Comparison of ENCODE assay signal across 8 mouse cellular contexts in the genomic region with DNA sequence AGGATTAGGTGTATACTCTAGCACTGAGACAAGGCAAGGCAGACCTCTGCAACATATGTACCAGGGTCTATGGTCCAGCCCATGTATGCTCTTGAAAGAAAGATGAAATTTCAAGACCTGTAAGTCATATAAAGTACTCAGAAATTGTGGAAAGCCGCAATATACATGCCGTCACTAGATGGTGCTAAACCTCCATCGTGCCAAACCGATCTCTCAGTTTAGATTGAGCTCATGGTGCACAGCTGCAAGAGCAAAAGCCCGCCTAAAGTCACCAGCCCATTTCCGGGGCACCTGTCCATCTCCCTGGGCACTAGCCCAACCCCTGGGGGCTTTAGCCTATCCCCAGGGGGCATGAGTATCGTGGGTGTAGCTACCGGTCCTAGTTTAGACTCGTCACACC. TPM values are rescaled to one million over a fixed set of nuclear protein-coding genes. Genes with fewer than 3 reads are reported as not detected.
A peak's percentile ranks its signal among the peaks of the same experiment; 100 is the strongest.
DNase-seq lines count a peak whose midpoint lies in the region; ATAC-seq and TF ChIP-seq lines count a peak whose summit lies in the region.

No protein-coding gene starts in this region.

- 0 out of 2 replicates have a peak, but pooled peaks cover 6% of the 10 kb centered on the region for H3K9me3 ChIP-seq in midbrain, postnatal 0 days (ENCODE audit: low read length)

- no peak for TF ChIP-seq POLR2A in thymus, adult 2 months (IDR thresholded peaks at IDR 0.05; ENCODE audit: control insufficient read depth, extremely low read depth, insufficient read depth, low read length, poor library complexity)

- peak; percentile 91 for ATAC-seq in CD4-positive, CD25-positive, alpha-beta regulatory T cell, adult 4 months
- no peak for ATAC-seq in midbrain, postnatal 0 days (ENCODE audit: low FRiP score)

- H3K4me2 ChIP-seq in midbrain, postnatal 0 days (ENCODE audit: low read depth, low read length, poor library complexity, severe bottlenecking) = no peak overlapping the region

- H3K27ac ChIP-seq in left cerebral cortex, adult 2 months = no peak overlapping the region
- no peak overlapping the region for H3K27ac ChIP-seq in midbrain, postnatal 0 days (ENCODE audit: low read depth, low read length)
- no peak overlapping the region for H3K27ac ChIP-seq in thymus, adult 2 months (ENCODE audit: control insufficient read depth, insufficient read depth, low read length)

- H3K36me3 ChIP-seq in midbrain, postnatal 0 days (ENCODE audit: insufficient read depth, low read length) = no peaks in the 10 kb centered on the region
- no peaks in the 10 kb centered on the region for H3K36me3 ChIP-seq in thymus, adult 2 months (ENCODE audit: control insufficient read depth, insufficient read depth, low read length)

- no peaks in the 10 kb centered on the region for H3K27me3 ChIP-seq in midbrain, postnatal 0 days (ENCODE audit: insufficient read depth, low read length)
- H3K27me3 ChIP-seq in thymus, adult 2 months (ENCODE audit: control insufficient read depth, insufficient read depth, low read length) = no peaks in the 10 kb centered on the region

- intact Hi-C loops in heart, postnatal 10 days (cut with DNase I) = loop anchor here (2.0 to 5.0 kb wide), 2 partner anchors 191 to 286 kb away; a partner anchor contains a TSS
- intact Hi-C loops in left cerebral cortex, adult 2 months (cut with DNase I) = loop anchor here (2.0 to 5.0 kb wide), 3 partner anchors 191 to 346 kb away; a partner anchor contains a TSS

- DNase-seq in gastrocnemius, postnatal 10 days = peak; percentile 44
- DNase-seq in gastrocnemius, postnatal 25 days = no peak
- DNase-seq in c-Kit-positive CD71-negative TER-119-negative erythroid progenitor cells, embryonic 14.5 days (ENCODE audit: low read depth) = peak; percentile 38
- DNase-seq in heart, postnatal 10 days = peak; percentile 41 to 66
- peak; percentile 43 to 55 for DNase-seq in left cerebral cortex, adult 2 months (ENCODE audit: extremely low spot score in 1 of 2, low spot score in 2 of 2)
- peak; percentile 49 for DNase-seq in midbrain, postnatal 0 days (ENCODE audit: low spot score)
- peak; percentile 61 for DNase-seq in thymus, adult 2 months

- no peak overlapping the region for H3K9ac ChIP-seq in midbrain, postnatal 0 days (replicated peaks; ENCODE audit: low read length, poor library complexity, severe bottlenecking)

- H3K4me3 ChIP-seq in left cerebral cortex, adult 2 months = no peak overlapping the region
- no peak overlapping the region for H3K4me3 ChIP-seq in midbrain, postnatal 0 days (ENCODE audit: low read depth, low read length)
- no peak overlapping the region for H3K4me3 ChIP-seq in thymus, adult 2 months (ENCODE audit: control insufficient read depth, insufficient read depth, low read length)

- peak; percentile 65 for TF ChIP-seq CTCF in left cerebral cortex, adult 2 months (IDR thresholded peaks at IDR 0.05)
- peak; percentile 68 for TF ChIP-seq CTCF in midbrain, postnatal 0 days (IDR thresholded peaks at IDR 0.05)
- no peak for TF ChIP-seq CTCF in thymus, adult 2 months (IDR thresholded peaks at IDR 0.05; ENCODE audit: borderline replicate concordance, control insufficient read depth, extremely low read depth, insufficient read depth, low read length, poor library complexity)

- 30% methylated on average over 9 of the region's 9 CpGs for WGBS in midbrain, postnatal 0 days
- 35% methylated on average over 9 of the region's 9 CpGs for WGBS in thymus, adult 2 months

- H3K4me1 ChIP-seq in midbrain, postnatal 0 days (ENCODE audit: insufficient read depth, low read length) = no peaks in the 10 kb centered on the region
- H3K4me1 ChIP-seq in thymus, adult 2 months (replicated peaks; ENCODE audit: control insufficient read depth, insufficient read depth, low read length) = no peaks in the 10 kb centered on the region

RNA-seq across cellular contexts. Expression of a gene that starts 5.8 kb away (rescaled TPM):
- not detected for total RNA-seq in gastrocnemius, postnatal 10 days (2021)
- total RNA-seq in gastrocnemius, postnatal 25 days (2021) = not detected
- polyA plus RNA-seq in CD4-positive, CD25-positive, alpha-beta regulatory T cell, adult 4 months (2017; shearing (Covaris generic)) = not detected
- total RNA-seq in heart, postnatal 10 days (2021) = not detected
- total RNA-seq in left cerebral cortex, adult 2 months (2021) = not detected
- not detected in 2 replicates for total RNA-seq in midbrain, postnatal 0 days (2014; rRNA removed)
- polyA plus RNA-seq in midbrain, postnatal 0 days (2015; fragmentation: Nextera tagmentation; extraction: Ambion mirVana) = not detected in 2 replicates
- polyA plus RNA-seq in thymus, adult 2 months (2012; rRNA removed) = not detected in 2 replicates

RNA-seq across cellular contexts. Expression of a gene that starts 24.6 kb away (rescaled TPM):
- not detected for total RNA-seq in gastrocnemius, postnatal 10 days (2021)
- not detected for total RNA-seq in gastrocnemius, postnatal 25 days (2021)
- polyA plus RNA-seq in CD4-positive, CD25-positive, alpha-beta regulatory T cell, adult 4 months (2017; shearing (Covaris generic)) = under 1 TPM in 1 of 2 experiments, not detected in 1; 0.30 TPM
- total RNA-seq in heart, postnatal 10 days (2021) = not detected
- total RNA-seq in left cerebral cortex, adult 2 months (2021) = not detected
- not detected in 2 replicates for total RNA-seq in midbrain, postnatal 0 days (2014; rRNA removed)
- not detected in 2 replicates for polyA plus RNA-seq in midbrain, postnatal 0 days (2015; fragmentation: Nextera tagmentation; extraction: Ambion mirVana)
- polyA plus RNA-seq in thymus, adult 2 months (2012; rRNA removed) = not detected in 2 replicates

RNA-seq across cellular contexts. Expression of a gene that starts 51.1 kb away (rescaled TPM):
- total RNA-seq in gastrocnemius, postnatal 10 days (2021) = not detected
- total RNA-seq in gastrocnemius, postnatal 25 days (2021) = not detected
- not detected for polyA plus RNA-seq in CD4-positive, CD25-positive, alpha-beta regulatory T cell, adult 4 months (2017; shearing (Covaris generic))
- not detected for total RNA-seq in heart, postnatal 10 days (2021)
- total RNA-seq in left cerebral cortex, adult 2 months (2021) = not detected
- not detected in 2 replicates for total RNA-seq in midbrain, postnatal 0 days (2014; rRNA removed)
- not detected in 2 replicates for polyA plus RNA-seq in midbrain, postnatal 0 days (2015; fragmentation: Nextera tagmentation; extraction: Ambion mirVana)
- not detected in 2 replicates for polyA plus RNA-seq in thymus, adult 2 months (2012; rRNA removed)
